Mouse (Mus musculus): ENCODE measurements around the gene Nupr1. TPM values are rescaled to one million over a fixed set of nuclear protein-coding genes. Genes with fewer than 3 reads are reported as not detected.

Nupr1 gene
- polyA plus RNA-seq, 1 experiment, result 36.4 TPM

DNA sequence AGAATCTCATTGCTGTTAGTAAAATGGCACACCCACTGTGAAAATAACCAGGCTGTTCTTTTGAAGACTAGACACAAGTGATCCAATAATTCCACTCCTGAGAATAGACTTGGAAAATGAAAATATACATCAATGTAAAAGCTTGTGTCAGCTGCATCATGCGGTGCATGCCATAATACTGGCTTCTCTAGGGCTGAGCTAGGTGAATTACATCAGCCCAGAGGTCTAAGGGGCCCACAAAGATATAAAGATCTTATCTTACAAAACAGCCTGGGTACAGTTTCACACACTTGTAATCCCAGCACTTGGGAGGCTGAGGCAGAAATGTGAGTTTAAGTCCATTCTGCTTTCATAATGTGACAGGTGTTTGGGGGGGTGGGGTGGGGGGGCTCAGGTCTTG lies 26.9 kb upstream of the Nupr1 start:
- Histone ChIP-seq H3K27me3 (replicated peaks; ENCODE audit: control insufficient read depth, insufficient read depth, low read length) (no peaks in the 10 kb centered on the region), H3K4me3 (ENCODE audit: insufficient read depth, low read depth, low read length) (no peak overlapping the region), H3K27ac (ENCODE audit: insufficient read depth, low read depth, low read length) (no peak overlapping the region), H3K4me1 (ENCODE audit: control insufficient read depth, insufficient read depth, low read length) (peaks cover 2% of the 10 kb centered on the region; the same call in 1 of the 2 replicates), H3K36me3 (ENCODE audit: control insufficient read depth, insufficient read depth, low read length) (no peaks in the 10 kb centered on the region; the same call in 1 of the 2 replicates)
- no peak for DNase-seq
- TF ChIP-seq CTCF (conservative IDR thresholded peaks at IDR 0.05; ENCODE audit: insufficient read depth, insufficient read length, low read depth, low read length) (no peak), POLR2A (IDR thresholded peaks at IDR 0.05; ENCODE audit: low read depth, low read length) (no peak)
- WGBS, result 90% methylated on average over 1 of the region's 1 CpGs

DNA sequence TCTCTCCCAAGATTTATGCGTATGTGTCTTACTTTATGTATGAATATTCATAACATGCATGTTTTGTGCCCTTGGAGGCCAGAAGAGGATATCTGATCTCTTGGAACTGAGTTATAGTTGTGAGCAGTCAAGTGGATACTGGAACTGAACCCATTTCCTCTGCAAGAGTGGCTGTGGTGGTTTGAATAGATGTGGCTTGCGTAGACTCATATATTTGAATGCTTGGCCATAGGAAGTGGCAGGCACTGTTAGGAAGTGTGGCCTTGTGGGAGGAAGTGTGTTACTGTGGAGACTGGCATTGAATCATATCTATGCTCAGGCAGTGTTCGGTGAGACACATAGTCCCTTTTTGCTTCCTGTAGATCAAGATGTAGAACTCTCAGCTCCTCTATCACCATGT lies 25.0 kb upstream of the Nupr1 start:
- Histone ChIP-seq H3K27ac (ENCODE audit: insufficient read depth, low read depth, low read length) (no peak overlapping the region), H3K4me3 (ENCODE audit: insufficient read depth, low read depth, low read length) (no peak overlapping the region), H3K4me1 (ENCODE audit: control insufficient read depth, insufficient read depth, low read length) (peaks cover 2% of the 10 kb centered on the region; the same call in 1 of the 2 replicates), H3K27me3 (replicated peaks; ENCODE audit: control insufficient read depth, insufficient read depth, low read length) (no peaks in the 10 kb centered on the region), H3K36me3 (ENCODE audit: control insufficient read depth, insufficient read depth, low read length) (no peaks in the 10 kb centered on the region)
- no peak for TF ChIP-seq POLR2A (IDR thresholded peaks at IDR 0.05; ENCODE audit: low read depth, low read length)
- no peak for TF ChIP-seq CTCF (conservative IDR thresholded peaks at IDR 0.05; ENCODE audit: insufficient read depth, insufficient read length, low read depth, low read length)
- WGBS, result 71% methylated on average over 3 of the region's 3 CpGs
- peak; percentile 24 for DNase-seq

- TF ChIP-seq CTCF (conservative IDR thresholded peaks at IDR 0.05; ENCODE audit: insufficient read depth, insufficient read length, low read depth, low read length) (no peak), POLR2A (IDR thresholded peaks at IDR 0.05; ENCODE audit: low read depth, low read length) (no peak)
- WGBS, result 73% methylated on average over 2 of the region's 2 CpGs
These were observed 23.3 kb upstream of the Nupr1 start for GRCm38 (mm10) chr7:126653991-126654390.

DNA sequence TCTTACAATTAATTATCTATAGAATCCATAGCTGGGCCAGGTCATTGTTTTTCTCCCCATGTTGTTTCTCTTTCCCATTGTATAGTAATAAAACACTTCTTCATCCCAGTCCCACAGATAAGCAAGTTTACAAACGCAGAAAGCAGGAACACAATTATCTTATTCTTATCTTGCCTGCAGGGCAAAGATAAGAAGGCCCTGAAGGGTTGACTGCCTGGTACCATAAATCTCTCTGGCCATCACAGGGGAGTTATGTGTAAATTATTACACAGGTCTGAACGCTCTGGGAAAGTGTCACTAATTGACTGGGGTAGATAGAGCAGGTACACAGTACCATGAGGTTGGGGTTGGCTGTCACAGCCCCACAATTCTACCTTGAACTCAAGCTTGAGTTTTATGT lies 20.2 kb upstream of the Nupr1 start:
- Histone ChIP-seq H3K27me3 (replicated peaks; ENCODE audit: control insufficient read depth, insufficient read depth, low read length) (no peaks in the 10 kb centered on the region), H3K4me1 (ENCODE audit: control insufficient read depth, insufficient read depth, low read length) (peaks cover 2% of the 10 kb centered on the region; the same call in 1 of the 2 replicates), H3K4me3 (ENCODE audit: insufficient read depth, low read depth, low read length) (no peak overlapping the region), H3K36me3 (ENCODE audit: control insufficient read depth, insufficient read depth, low read length) (no peaks in the 10 kb centered on the region), H3K27ac (ENCODE audit: insufficient read depth, low read depth, low read length) (no peak overlapping the region)
- 40% methylated on average over 2 of the region's 2 CpGs for WGBS
- TF ChIP-seq CTCF (conservative IDR thresholded peaks at IDR 0.05; ENCODE audit: insufficient read depth, insufficient read length, low read depth, low read length) (no peak), POLR2A (IDR thresholded peaks at IDR 0.05; ENCODE audit: low read depth, low read length) (no peak)
- no peak for DNase-seq

More at GRCm38 (mm10) chr7:126653991-126654390, 23.3 kb upstream of the Nupr1 start:
- Histone ChIP-seq H3K4me1 (ENCODE audit: control insufficient read depth, insufficient read depth, low read length) (peaks cover 2% of the 10 kb centered on the region; the same call in 1 of the 2 replicates), H3K36me3 (ENCODE audit: control insufficient read depth, insufficient read depth, low read length) (no peaks in the 10 kb centered on the region), H3K4me3 (ENCODE audit: insufficient read depth, low read depth, low read length) (no peak overlapping the region), H3K27me3 (replicated peaks; ENCODE audit: control insufficient read depth, insufficient read depth, low read length) (no peaks in the 10 kb centered on the region), H3K27ac (ENCODE audit: insufficient read depth, low read depth, low read length) (no peak overlapping the region)
- no peak for DNase-seq

DNA sequence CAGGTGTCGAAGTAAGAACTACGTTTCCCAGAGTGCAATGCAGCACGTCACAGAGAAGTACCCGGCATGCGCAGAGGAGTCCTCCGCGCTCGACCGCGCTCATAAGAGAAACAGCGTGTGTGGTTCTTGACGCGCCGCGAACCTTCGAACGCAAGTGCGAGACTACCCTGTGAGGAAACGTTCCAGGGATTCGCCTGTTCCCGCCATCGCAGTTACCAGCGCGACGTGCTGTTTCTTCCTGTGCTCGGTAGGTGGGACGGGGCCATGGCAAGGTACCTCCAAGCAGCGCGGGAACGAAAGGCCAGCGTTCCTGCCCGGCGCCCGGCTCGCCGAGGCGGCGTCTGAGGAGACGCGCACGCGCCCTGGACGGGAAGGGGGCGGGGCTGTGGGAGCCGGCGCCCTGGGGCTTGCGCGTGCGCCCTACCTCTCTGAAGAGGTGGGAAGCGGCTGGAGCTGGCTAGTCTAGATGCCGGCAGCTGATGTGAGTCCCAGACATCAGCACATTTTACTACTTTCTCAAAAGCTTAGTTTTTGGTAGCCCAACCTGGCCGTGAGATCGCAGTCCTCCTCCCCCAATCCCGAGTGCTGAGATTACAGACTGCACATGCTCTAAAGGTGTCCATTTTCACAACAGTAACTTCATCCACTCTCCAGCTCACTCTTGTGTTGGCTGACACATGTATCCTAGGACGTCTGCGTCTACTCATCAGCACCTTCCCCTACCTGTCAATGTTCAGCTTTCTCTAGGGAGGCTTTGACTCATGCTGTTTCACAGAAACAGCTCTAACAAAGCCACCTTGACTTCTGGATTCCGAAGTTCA lies 18.8 kb upstream of the Nupr1 start, which contains the start of gene Sgf29:
Gene Sgf29 (plus strand): TSS at position 79 of the 821 bp plus-strand sequence.
- TF ChIP-seq POLR2A (IDR thresholded peaks at IDR 0.05; ENCODE audit: low read depth, low read length), result peak; percentile 91
- no peak for TF ChIP-seq CTCF (conservative IDR thresholded peaks at IDR 0.05; ENCODE audit: insufficient read depth, insufficient read length, low read depth, low read length)
- Histone ChIP-seq H3K4me3 (ENCODE audit: insufficient read depth, low read depth, low read length) (peak within 1 kb of the TSS; percentile 77), H3K27me3 (replicated peaks; ENCODE audit: control insufficient read depth, insufficient read depth, low read length) (no peaks in the 10 kb centered on the region), H3K36me3 (ENCODE audit: control insufficient read depth, insufficient read depth, low read length) (no peaks in the 10 kb centered on the region), H3K4me1 (ENCODE audit: control insufficient read depth, insufficient read depth, low read length) (no peaks in the 10 kb centered on the region; the same call in 1 of the 2 replicates), H3K27ac (ENCODE audit: insufficient read depth, low read depth, low read length) (peak within 1 kb of the TSS; percentile 98)
- peak; percentile 96 for DNase-seq
- 1% methylated on average over 57 of the region's 57 CpGs for WGBS

DNA sequence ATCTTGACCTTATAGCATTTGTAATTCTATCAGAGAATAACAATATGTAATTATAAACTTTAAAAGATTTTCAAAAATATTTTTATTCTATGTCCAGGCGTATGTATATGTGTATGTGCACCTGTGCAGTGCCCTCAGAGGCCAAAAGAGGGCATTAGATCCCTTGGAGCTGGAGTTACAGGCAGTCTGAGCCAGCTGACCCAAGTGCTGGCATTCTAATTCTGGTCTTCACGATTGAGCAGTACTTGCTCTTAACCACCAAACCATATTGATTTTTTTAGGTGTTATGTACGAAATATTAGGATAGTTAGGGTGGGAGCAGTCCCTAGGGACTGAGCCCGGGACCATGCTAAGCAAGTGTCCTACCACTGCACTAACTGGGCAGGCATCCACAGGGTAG lies 17.8 kb upstream of the Nupr1 start:
- no peak overlapping the region for H3K4me3 ChIP-seq (ENCODE audit: insufficient read depth, low read depth, low read length)
- 71% methylated on average over 4 of the region's 4 CpGs for WGBS

GRCm38 (mm10) chr7:126645708-126646107 lies 15.0 kb upstream of the Nupr1 start:
- peak; percentile 62 for DNase-seq
- no peak overlapping the region for H3K4me3 ChIP-seq (ENCODE audit: insufficient read depth, low read depth, low read length)
- WGBS, result 47% methylated on average over 5 of the region's 5 CpGs
- TF ChIP-seq CTCF (conservative IDR thresholded peaks at IDR 0.05; ENCODE audit: insufficient read depth, insufficient read length, low read depth, low read length), result no peak
- TF ChIP-seq POLR2A (IDR thresholded peaks at IDR 0.05; ENCODE audit: low read depth, low read length), result no peak
- no peaks in the 10 kb centered on the region for H3K36me3 ChIP-seq (ENCODE audit: control insufficient read depth, insufficient read depth, low read length)
- H3K27me3 ChIP-seq (replicated peaks; ENCODE audit: control insufficient read depth, insufficient read depth, low read length), result no peaks in the 10 kb centered on the region
- H3K4me1 ChIP-seq (ENCODE audit: control insufficient read depth, insufficient read depth, low read length), result no peaks in the 10 kb centered on the region; the same call in 1 of the 2 replicates
- H3K27ac ChIP-seq (ENCODE audit: insufficient read depth, low read depth, low read length), result peak overlapping the region; percentile 32; the same call in 1 of the 2 replicates

More for the DNA sequence above, 17.8 kb upstream of the Nupr1 start:
- H3K27me3 ChIP-seq (replicated peaks; ENCODE audit: control insufficient read depth, insufficient read depth, low read length), result no peaks in the 10 kb centered on the region
- H3K27ac ChIP-seq (ENCODE audit: insufficient read depth, low read depth, low read length), result no peak overlapping the region
- no peak for TF ChIP-seq POLR2A (IDR thresholded peaks at IDR 0.05; ENCODE audit: low read depth, low read length)
- TF ChIP-seq CTCF (conservative IDR thresholded peaks at IDR 0.05; ENCODE audit: insufficient read depth, insufficient read length, low read depth, low read length), result peak; percentile 36; the same call in 1 of the 2 replicates
- no peak for DNase-seq
- H3K4me1 ChIP-seq (ENCODE audit: control insufficient read depth, insufficient read depth, low read length), result no peaks in the 10 kb centered on the region; the same call in 1 of the 2 replicates
- no peaks in the 10 kb centered on the region for H3K36me3 ChIP-seq (ENCODE audit: control insufficient read depth, insufficient read depth, low read length)

Measured in kidney, adult 2 months (tissue).